Mouse (Mus musculus): ENCODE results near the gene Tmem95. TPM values are rescaled to one million over a fixed set of nuclear protein-coding genes. Genes with fewer than 3 reads are reported as not detected.

Tmem95 gene
- polyA plus RNA-seq, 1 experiment from 2014 or later: not detected

- Histone ChIP-seq H3K4me1 (ENCODE audit: control insufficient read depth in 2 of 2, insufficient read depth in 2 of 2, low read length in 2 of 2) (peaks cover 24 to 28% of the 10 kb centered on the region in 2 experiments), H3K27ac (replicated peaks in 1 of 2; ENCODE audit: control insufficient read depth in 1 of 2, insufficient read depth in 1 of 2, low read depth in 2 of 2, low read length in 2 of 2) (no peak within 1 kb of the TSS), H3K27me3 (ENCODE audit: control insufficient read depth, insufficient read depth, low read length) (no peaks in the 10 kb centered on the region), H3K36me3 (ENCODE audit: control insufficient read depth, insufficient read depth, low read length) (no peaks in the 10 kb centered on the region), H3K4me3 (ENCODE audit: control insufficient read depth in 1 of 2, insufficient read depth in 1 of 2, low read depth in 1 of 2, low read length in 2 of 2) (no peak within 1 kb of the TSS), H3K4me2 (ENCODE audit: low read length) (no peak within 1 kb of the TSS), H3K9me3 (ENCODE audit: control insufficient read depth, low read length) (no peaks in the 10 kb centered on the region), H3K9ac (ENCODE audit: low read length) (no peak within 1 kb of the TSS)
- 63% methylated on average over 4 of the region's 4 CpGs for WGBS
- ATAC-seq (ENCODE audit: insufficient number of reproducible peaks, insufficient read depth, low FRiP score, low read depth): no peak
Observed at GRCm38 (mm10) chr11:69895291-69895690, 17.5 kb upstream of the Tmem95 start, which contains the start of gene Acap1. TSS of gene Acap1 (minus strand) at chr11:69895539.

GRCm38 (mm10) chr11:69894671-69895070 lies 16.9 kb upstream of the Tmem95 start:
- H3K4me1 ChIP-seq (ENCODE audit: control insufficient read depth in 2 of 2, insufficient read depth in 2 of 2, low read length in 2 of 2): peaks cover 26 to 27% of the 10 kb centered on the region in 2 experiments
- no peak for ATAC-seq (ENCODE audit: insufficient number of reproducible peaks, insufficient read depth, low FRiP score, low read depth)
- no peak overlapping the region for H3K4me3 ChIP-seq (ENCODE audit: control insufficient read depth in 1 of 2, insufficient read depth in 1 of 2, low read depth in 1 of 2, low read length in 2 of 2)
- H3K9ac ChIP-seq (ENCODE audit: low read length): no peak overlapping the region
- H3K27ac ChIP-seq (replicated peaks in 1 of 2; ENCODE audit: control insufficient read depth in 1 of 2, insufficient read depth in 1 of 2, low read depth in 2 of 2, low read length in 2 of 2): no peak overlapping the region
- no peaks in the 10 kb centered on the region for H3K27me3 ChIP-seq (ENCODE audit: control insufficient read depth, insufficient read depth, low read length)
- H3K9me3 ChIP-seq (ENCODE audit: control insufficient read depth, low read length): no peaks in the 10 kb centered on the region
- WGBS: 67% methylated on average over 5 of the region's 5 CpGs
- H3K36me3 ChIP-seq (ENCODE audit: control insufficient read depth, insufficient read depth, low read length): no peaks in the 10 kb centered on the region
- H3K4me2 ChIP-seq (ENCODE audit: low read length): no peak overlapping the region

GRCm38 (mm10) chr11:69891482-69891881 lies 13.7 kb upstream of the Tmem95 start:
- Histone ChIP-seq H3K9me3 (ENCODE audit: control insufficient read depth, low read length) (no peaks in the 10 kb centered on the region), H3K4me3 (ENCODE audit: control insufficient read depth in 1 of 2, insufficient read depth in 1 of 2, low read depth in 1 of 2, low read length in 2 of 2) (no peak overlapping the region), H3K27me3 (ENCODE audit: control insufficient read depth, insufficient read depth, low read length) (no peaks in the 10 kb centered on the region), H3K9ac (ENCODE audit: low read length) (no peak overlapping the region), H3K36me3 (ENCODE audit: control insufficient read depth, insufficient read depth, low read length) (no peaks in the 10 kb centered on the region), H3K4me2 (ENCODE audit: low read length) (no peak overlapping the region), H3K4me1 (ENCODE audit: control insufficient read depth in 2 of 2, insufficient read depth in 2 of 2, low read length in 2 of 2) (peaks cover 20 to 22% of the 10 kb centered on the region in 2 experiments), H3K27ac (replicated peaks in 1 of 2; ENCODE audit: control insufficient read depth in 1 of 2, insufficient read depth in 1 of 2, low read depth in 2 of 2, low read length in 2 of 2) (peak overlapping the region; percentile 27 to 30; a peak in 2 of 4 replicates)
- ATAC-seq (ENCODE audit: insufficient number of reproducible peaks, insufficient read depth, low FRiP score, low read depth): peak; percentile 72
- WGBS: 11% methylated on average over 4 of the region's 4 CpGs

GRCm38 (mm10) chr11:69886907-69887635 lies 9.3 kb upstream of the Tmem95 start:
- ATAC-seq (ENCODE audit: insufficient number of reproducible peaks, insufficient read depth, low FRiP score, low read depth): no peak

GRCm38 (mm10) chr11:69884663-69885062 lies 6.8 kb upstream of the Tmem95 start:
- no peaks in the 10 kb centered on the region for H3K27me3 ChIP-seq (ENCODE audit: control insufficient read depth, insufficient read depth, low read length)
- H3K4me3 ChIP-seq (ENCODE audit: control insufficient read depth in 1 of 2, insufficient read depth in 1 of 2, low read depth in 1 of 2, low read length in 2 of 2): no peak overlapping the region
- 76% methylated on average over 8 of the region's 8 CpGs for WGBS
- no peak for ATAC-seq (ENCODE audit: insufficient number of reproducible peaks, insufficient read depth, low FRiP score, low read depth)
- H3K4me1 ChIP-seq (ENCODE audit: control insufficient read depth in 2 of 2, insufficient read depth in 2 of 2, low read length in 2 of 2): peaks cover 18% of the 10 kb centered on the region in 2 experiments
- H3K4me2 ChIP-seq (ENCODE audit: low read length): 0 out of 2 replicates have a peak overlapping the region, but pooled peaks have one; percentile 3
- no peaks in the 10 kb centered on the region for H3K36me3 ChIP-seq (ENCODE audit: control insufficient read depth, insufficient read depth, low read length)
- 0 out of 4 replicates have a peak overlapping the region, but pooled peaks of 1 of the 2 experiments have one; percentile 12 for H3K27ac ChIP-seq (replicated peaks in 1 of 2; ENCODE audit: control insufficient read depth in 1 of 2, insufficient read depth in 1 of 2, low read depth in 2 of 2, low read length in 2 of 2)
- H3K9me3 ChIP-seq (ENCODE audit: control insufficient read depth, low read length): no peaks in the 10 kb centered on the region
- H3K9ac ChIP-seq (ENCODE audit: low read length): no peak overlapping the region

More at GRCm38 (mm10) chr11:69886907-69887635, 9.3 kb upstream of the Tmem95 start:
- peaks cover 23 to 28% of the 10 kb centered on the region in 2 experiments for H3K4me1 ChIP-seq (ENCODE audit: control insufficient read depth in 2 of 2, insufficient read depth in 2 of 2, low read length in 2 of 2)
- H3K9me3 ChIP-seq (ENCODE audit: control insufficient read depth, low read length): no peaks in the 10 kb centered on the region
- H3K4me3 ChIP-seq (ENCODE audit: control insufficient read depth in 1 of 2, insufficient read depth in 1 of 2, low read depth in 1 of 2, low read length in 2 of 2): no peak overlapping the region
- 45% methylated on average over 8 of the region's 8 CpGs for WGBS
- no peak overlapping the region for H3K4me2 ChIP-seq (ENCODE audit: low read length)
- no peak overlapping the region for H3K9ac ChIP-seq (ENCODE audit: low read length)
- H3K27ac ChIP-seq (replicated peaks in 1 of 2; ENCODE audit: control insufficient read depth in 1 of 2, insufficient read depth in 1 of 2, low read depth in 2 of 2, low read length in 2 of 2): no peak overlapping the region
- H3K36me3 ChIP-seq (ENCODE audit: control insufficient read depth, insufficient read depth, low read length): no peaks in the 10 kb centered on the region
- no peaks in the 10 kb centered on the region for H3K27me3 ChIP-seq (ENCODE audit: control insufficient read depth, insufficient read depth, low read length)

- H3K4me2 ChIP-seq (ENCODE audit: low read length): 0 out of 2 replicates have a peak overlapping the region, but pooled peaks have one; percentile 3
- H3K27ac ChIP-seq (replicated peaks in 1 of 2; ENCODE audit: control insufficient read depth in 1 of 2, insufficient read depth in 1 of 2, low read depth in 2 of 2, low read length in 2 of 2): peak overlapping the region; percentile 12 to 53; a peak in 1 of 4 replicates
- no peak overlapping the region for H3K9ac ChIP-seq (ENCODE audit: low read length)
- peaks cover 21 to 22% of the 10 kb centered on the region in 2 experiments for H3K4me1 ChIP-seq (ENCODE audit: control insufficient read depth in 2 of 2, insufficient read depth in 2 of 2, low read length in 2 of 2)
- H3K4me3 ChIP-seq (ENCODE audit: control insufficient read depth in 1 of 2, insufficient read depth in 1 of 2, low read depth in 1 of 2, low read length in 2 of 2): no peak overlapping the region
- H3K27me3 ChIP-seq (ENCODE audit: control insufficient read depth, insufficient read depth, low read length): no peaks in the 10 kb centered on the region
- no peaks in the 10 kb centered on the region for H3K36me3 ChIP-seq (ENCODE audit: control insufficient read depth, insufficient read depth, low read length)
- no peak for ATAC-seq (ENCODE audit: insufficient number of reproducible peaks, insufficient read depth, low FRiP score, low read depth)
- 54% methylated on average over 9 of the region's 9 CpGs for WGBS
- H3K9me3 ChIP-seq (ENCODE audit: control insufficient read depth, low read length): no peaks in the 10 kb centered on the region
Observed at GRCm38 (mm10) chr11:69884240-69884639, 6.4 kb upstream of the Tmem95 start.

- Histone ChIP-seq H3K27me3 (ENCODE audit: control insufficient read depth, insufficient read depth, low read length) (no peaks in the 10 kb centered on the region), H3K4me2 (ENCODE audit: low read length) (no peak overlapping the region), H3K36me3 (ENCODE audit: control insufficient read depth, insufficient read depth, low read length) (no peaks in the 10 kb centered on the region), H3K27ac (replicated peaks in 1 of 2; ENCODE audit: control insufficient read depth in 1 of 2, insufficient read depth in 1 of 2, low read depth in 2 of 2, low read length in 2 of 2) (peak overlapping the region in 1 of 2 experiments; percentile 53; a peak in 1 of 4 replicates), H3K4me3 (ENCODE audit: control insufficient read depth in 1 of 2, insufficient read depth in 1 of 2, low read depth in 1 of 2, low read length in 2 of 2) (no peak overlapping the region), H3K9me3 (ENCODE audit: control insufficient read depth, low read length) (no peaks in the 10 kb centered on the region), H3K9ac (ENCODE audit: low read length) (no peak overlapping the region), H3K4me1 (ENCODE audit: control insufficient read depth in 2 of 2, insufficient read depth in 2 of 2, low read length in 2 of 2) (peaks cover 22 to 26% of the 10 kb centered on the region in 2 experiments)
- 85% methylated on average over 8 of the region's 8 CpGs for WGBS
- ATAC-seq (ENCODE audit: insufficient number of reproducible peaks, insufficient read depth, low FRiP score, low read depth): no peak
Observed at GRCm38 (mm10) chr11:69883527-69884151, 5.8 kb upstream of the Tmem95 start.

All from heart, embryonic 14.5 days (tissue).